Mouse (Mus musculus) C2C12 (cell line): Measurements from ENCODE around the gene Kiss1r. TPM values are rescaled to one million over a fixed set of nuclear protein-coding genes. Genes with fewer than 3 reads are reported as not detected.
A peak's percentile ranks its signal among the peaks of the same experiment; 100 is the strongest.

ENCODE experiments used
- H3K27me3 ChIP-seq: one replicate; pipeline ENCODE4 v1.6.1; 2011; ENCODE audit not compliant: control insufficient read depth, insufficient read depth, insufficient read length
- H3K36me3 ChIP-seq: one replicate; pipeline ENCODE4 v1.6.1; 2011; ENCODE audit not compliant: control insufficient read depth, insufficient read depth
- H3K4me3 ChIP-seq: one replicate; pipeline ENCODE4 v1.5.1; 2011; ENCODE audit warnings: mild to moderate bottlenecking, control low read depth; ENCODE audit not compliant: poor library complexity, insufficient read depth, severe bottlenecking
- H3K79me2 ChIP-seq: one replicate; pipeline ENCODE4 v1.6.1; 2011; ENCODE audit not compliant: control insufficient read depth, insufficient read depth
- H3K79me3 ChIP-seq: one replicate; pipeline ENCODE4 v1.6.1; 2011; ENCODE audit warnings: low read depth, control low read depth
- H3ac ChIP-seq: one replicate; pipeline ENCODE3; 2011; ENCODE audit warnings: low read depth; ENCODE audit not compliant: control insufficient read depth, insufficient read length
- CEBPB ChIP-seq: IDR thresholded peaks from one replicate; pipeline ENCODE4 v1.6.1; 2011; ENCODE audit warnings: low read depth, mild to moderate bottlenecking, control low read depth, moderate library complexity
- CTCF ChIP-seq: IDR thresholded peaks from one replicate; pipeline ENCODE4 v1.5.1; 2011; ENCODE audit not compliant: control insufficient read depth, insufficient read depth, insufficient read length
- FOSL1 ChIP-seq: IDR thresholded peaks from one replicate; pipeline ENCODE4 v1.8.0; 2011; ENCODE audit warnings: mild to moderate bottlenecking, low read length; ENCODE audit not compliant: poor library complexity, insufficient read depth, severe bottlenecking
- MAX ChIP-seq: IDR thresholded peaks from one replicate; pipeline ENCODE4 v1.6.1; 2011; ENCODE audit warnings: mild to moderate bottlenecking, control low read depth
- MYOD1 ChIP-seq: IDR thresholded peaks from one replicate; pipeline ENCODE4 v1.6.1; 2011; ENCODE audit warnings: low read depth; ENCODE audit not compliant: control insufficient read depth, insufficient read length
- MYOG ChIP-seq: IDR thresholded peaks from one replicate; pipeline ENCODE4 v1.6.1; 2011; ENCODE audit not compliant: control insufficient read depth, insufficient read length; ENCODE audit errors: extremely low read depth
- USF1 ChIP-seq: IDR thresholded peaks from one replicate; pipeline ENCODE4 v1.6.1; 2011; ENCODE audit warnings: low read depth, mild to moderate bottlenecking, control low read depth, moderate library complexity
- polyA plus RNA-seq: library from polyadenylated mRNA; unstranded; fragments of >200 nt; fragmentation: generic; extraction: Trizol; gene quantifications from one replicate; pipeline ENCODE4 v1.2.1, GENCODE M21; 2012; ENCODE audit warnings: missing spikeins

Kiss1r gene
- polyA plus RNA-seq, 1 experiment: 0.13 TPM

DNA sequence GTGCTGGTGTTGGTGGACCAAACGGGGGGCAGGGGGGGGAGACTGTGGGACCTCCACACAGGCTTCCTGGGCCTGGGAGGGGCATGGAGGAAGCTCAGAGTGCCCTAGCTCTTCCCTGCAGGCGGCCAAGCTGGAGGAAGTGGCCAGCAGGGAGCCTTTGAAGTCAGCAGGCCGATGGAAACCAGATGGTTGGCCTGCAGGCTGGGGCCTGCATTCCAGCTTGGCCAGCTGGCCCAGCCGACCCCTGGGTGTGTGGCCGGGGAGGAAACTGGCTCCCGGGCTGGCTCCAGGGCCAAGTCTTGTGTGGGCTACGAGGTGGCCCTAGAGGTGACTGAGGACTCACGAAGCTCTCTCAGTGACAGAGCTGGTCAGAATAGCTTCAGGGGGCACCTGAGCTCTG is 16.0 kb downstream of the Kiss1r start:
- Histone ChIP-seq H3K79me3 (no peaks in the 10 kb centered on the region), H3K27me3 (no peaks in the 10 kb centered on the region), H3K36me3 (no peaks in the 10 kb centered on the region), H3K79me2 (no peaks in the 10 kb centered on the region), H3ac (no peak overlapping the region), H3K4me3 (no peak overlapping the region)
- TF ChIP-seq MYOG (no peak), USF1 (no peak), CEBPB (no peak), CTCF (no peak), MAX (no peak), FOSL1 (no peak), MYOD1 (no peak)

DNA sequence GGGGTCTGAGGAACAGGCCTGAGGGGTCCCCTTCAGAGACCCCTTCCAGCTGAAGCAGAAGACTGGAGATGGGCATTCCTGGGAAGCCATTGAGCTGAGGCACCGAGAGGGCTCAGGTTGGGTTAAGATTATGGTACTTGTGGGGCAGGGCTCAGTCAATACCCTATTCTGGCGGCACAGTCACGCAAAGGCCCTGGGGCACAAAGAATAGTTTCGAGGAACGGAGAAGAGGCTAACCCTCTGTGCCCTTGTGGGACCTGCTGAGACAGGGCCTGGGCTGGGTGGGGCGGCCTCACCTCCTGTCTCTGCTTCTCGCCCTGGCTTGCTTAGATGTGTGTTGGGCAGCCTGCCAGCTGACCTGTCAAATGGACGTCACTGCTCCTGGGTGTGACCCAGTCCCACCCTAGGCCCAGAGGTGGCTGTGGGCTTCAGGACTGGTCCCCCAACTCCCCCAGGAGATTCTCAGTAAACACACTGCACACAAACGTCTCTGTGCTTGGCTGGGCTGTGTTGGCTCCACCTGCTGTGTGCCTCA is 16.4 kb downstream of the Kiss1r start:
- Histone ChIP-seq H3K27me3 (no peaks in the 10 kb centered on the region), H3K79me2 (no peaks in the 10 kb centered on the region), H3K4me3 (no peak overlapping the region), H3ac (no peak overlapping the region), H3K36me3 (no peaks in the 10 kb centered on the region), H3K79me3 (no peaks in the 10 kb centered on the region)
- TF ChIP-seq FOSL1 (no peak), MYOG (no peak), CEBPB (no peak), MAX (no peak), MYOD1 (no peak)

DNA sequence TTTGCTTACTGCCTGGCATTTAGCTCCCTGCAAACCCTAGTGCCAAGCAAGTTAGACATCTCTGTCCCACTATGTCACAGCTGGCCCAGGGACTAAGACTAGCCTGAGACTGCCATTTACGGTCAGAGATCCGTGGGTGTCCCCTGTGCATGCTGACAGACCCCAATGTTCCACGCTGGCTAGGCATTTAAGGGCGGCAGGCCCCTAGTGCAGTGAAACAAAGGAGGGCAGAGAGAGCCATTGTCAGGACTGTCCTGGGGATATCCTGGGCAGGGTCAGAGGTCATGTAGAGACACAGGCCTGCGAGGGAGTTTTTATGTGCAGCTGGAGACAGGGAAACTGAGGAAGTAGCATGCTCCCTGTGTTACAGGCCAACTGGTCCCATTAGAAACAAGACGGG is 17.1 kb downstream of the Kiss1r start:
- Histone ChIP-seq H3K4me3 (no peak overlapping the region), H3K79me2 (no peaks in the 10 kb centered on the region), H3K36me3 (no peaks in the 10 kb centered on the region), H3K79me3 (no peaks in the 10 kb centered on the region), H3K27me3 (no peaks in the 10 kb centered on the region), H3ac (peak overlapping the region; percentile 16)
- no peak for TF ChIP-seq MYOD1
- no peak for TF ChIP-seq CTCF
- TF ChIP-seq FOSL1: no peak
- no peak for TF ChIP-seq MAX
- TF ChIP-seq CEBPB: no peak
- no peak for TF ChIP-seq USF1
- TF ChIP-seq MYOG: no peak

DNA sequence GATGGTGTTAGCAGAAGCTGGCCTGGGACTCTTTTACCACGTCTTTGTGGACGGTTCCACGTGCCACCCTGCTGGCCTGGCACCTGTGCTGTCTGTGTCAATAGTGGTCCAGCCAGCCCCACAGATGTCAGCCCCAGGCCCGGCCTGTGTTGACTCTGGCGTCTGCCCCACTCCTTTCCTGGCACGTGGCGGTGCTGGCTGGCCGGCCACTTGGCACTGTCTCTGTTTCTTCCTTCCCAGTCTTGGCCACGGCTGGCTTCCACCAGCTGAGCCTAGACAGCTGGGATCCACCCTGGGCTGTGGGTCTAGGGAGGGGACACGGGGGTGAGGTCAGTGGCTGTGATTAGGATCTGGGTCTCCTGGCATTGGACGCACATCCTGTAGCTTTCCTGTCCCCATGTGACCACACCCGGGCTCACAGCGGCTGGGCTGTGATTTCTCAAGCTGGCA is 17.5 kb downstream of the Kiss1r start:
- peak; percentile 65 for TF ChIP-seq USF1
- TF ChIP-seq MYOD1: peak; percentile 82
- no peak for TF ChIP-seq MYOG
- no peak for TF ChIP-seq FOSL1
- H3K36me3 ChIP-seq: no peaks in the 10 kb centered on the region
- no peak overlapping the region for H3K4me3 ChIP-seq

DNA sequence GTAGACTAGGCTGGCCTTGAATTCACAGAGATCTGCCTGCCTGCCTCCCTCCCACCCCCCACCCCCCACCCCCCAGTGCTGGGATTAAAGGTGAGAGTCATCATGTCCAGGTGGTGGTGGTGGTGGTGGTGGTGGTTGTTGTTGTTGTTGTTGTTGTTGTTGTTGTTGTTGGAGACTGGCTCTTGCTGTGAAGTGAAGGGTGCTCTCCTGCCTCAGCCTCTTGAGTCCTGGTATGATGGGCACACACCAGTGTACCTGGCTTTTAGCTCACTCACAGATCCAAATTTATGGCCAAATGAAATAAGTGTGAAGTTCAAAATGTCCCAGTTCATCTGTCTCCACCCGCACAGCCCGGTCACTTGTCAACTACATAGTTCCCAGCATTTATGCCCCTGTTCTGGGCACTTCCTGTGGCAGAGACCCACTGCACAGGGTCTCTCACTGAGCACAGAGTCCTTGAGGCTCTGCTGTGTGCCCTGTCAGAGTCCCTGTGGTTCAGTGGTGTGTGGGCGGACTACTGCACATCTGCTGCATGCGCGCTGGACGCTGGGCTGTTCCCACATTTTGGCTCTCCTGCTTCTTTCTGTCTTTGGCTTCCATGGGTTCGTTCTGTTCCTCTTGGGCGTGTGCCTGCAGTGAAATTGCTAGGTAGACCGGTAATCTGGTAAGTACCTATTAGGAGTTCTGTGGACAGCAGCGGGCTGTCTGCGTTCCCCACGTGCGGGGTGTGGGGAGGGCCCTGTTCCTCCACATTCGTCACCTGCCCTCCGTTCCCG is 18.2 kb downstream of the Kiss1r start:
- TF ChIP-seq CEBPB (no peak), CTCF (no peak), FOSL1 (no peak), MYOD1 (no peak), MAX (no peak), MYOG (no peak), USF1 (no peak)
- H3K79me2 ChIP-seq: no peaks in the 10 kb centered on the region
- no peaks in the 10 kb centered on the region for H3K79me3 ChIP-seq
- H3ac ChIP-seq: no peak overlapping the region
- H3K4me3 ChIP-seq: no peak overlapping the region
- H3K36me3 ChIP-seq: no peaks in the 10 kb centered on the region
- no peaks in the 10 kb centered on the region for H3K27me3 ChIP-seq

More for the DNA sequence above, 17.5 kb downstream of the Kiss1r start:
- no peaks in the 10 kb centered on the region for H3K79me3 ChIP-seq
- H3K79me2 ChIP-seq: no peaks in the 10 kb centered on the region
- no peaks in the 10 kb centered on the region for H3K27me3 ChIP-seq
- no peak overlapping the region for H3ac ChIP-seq
